Mouse (Mus musculus) hematopoietic multipotent progenitor cell, adult 10-12 weeks (in vitro differentiated cells): ENCODE results near the gene Thoc5. TPM values are rescaled to one million over a fixed set of nuclear protein-coding genes. Genes with fewer than 3 reads are reported as not detected.

ENCODE experiments used
- polyA plus RNA-seq: library from polyadenylated mRNA; stranded (reverse); fragments of >175 nt; gene quantifications from 2 replicates; pipeline ENCODE4 v1.2.3, GENCODE M21; 2012; ENCODE audit warnings: low replicate concordance

Thoc5 gene
- 3.2 and 5.9 TPM in 2 replicates for polyA plus RNA-seq

DNA sequence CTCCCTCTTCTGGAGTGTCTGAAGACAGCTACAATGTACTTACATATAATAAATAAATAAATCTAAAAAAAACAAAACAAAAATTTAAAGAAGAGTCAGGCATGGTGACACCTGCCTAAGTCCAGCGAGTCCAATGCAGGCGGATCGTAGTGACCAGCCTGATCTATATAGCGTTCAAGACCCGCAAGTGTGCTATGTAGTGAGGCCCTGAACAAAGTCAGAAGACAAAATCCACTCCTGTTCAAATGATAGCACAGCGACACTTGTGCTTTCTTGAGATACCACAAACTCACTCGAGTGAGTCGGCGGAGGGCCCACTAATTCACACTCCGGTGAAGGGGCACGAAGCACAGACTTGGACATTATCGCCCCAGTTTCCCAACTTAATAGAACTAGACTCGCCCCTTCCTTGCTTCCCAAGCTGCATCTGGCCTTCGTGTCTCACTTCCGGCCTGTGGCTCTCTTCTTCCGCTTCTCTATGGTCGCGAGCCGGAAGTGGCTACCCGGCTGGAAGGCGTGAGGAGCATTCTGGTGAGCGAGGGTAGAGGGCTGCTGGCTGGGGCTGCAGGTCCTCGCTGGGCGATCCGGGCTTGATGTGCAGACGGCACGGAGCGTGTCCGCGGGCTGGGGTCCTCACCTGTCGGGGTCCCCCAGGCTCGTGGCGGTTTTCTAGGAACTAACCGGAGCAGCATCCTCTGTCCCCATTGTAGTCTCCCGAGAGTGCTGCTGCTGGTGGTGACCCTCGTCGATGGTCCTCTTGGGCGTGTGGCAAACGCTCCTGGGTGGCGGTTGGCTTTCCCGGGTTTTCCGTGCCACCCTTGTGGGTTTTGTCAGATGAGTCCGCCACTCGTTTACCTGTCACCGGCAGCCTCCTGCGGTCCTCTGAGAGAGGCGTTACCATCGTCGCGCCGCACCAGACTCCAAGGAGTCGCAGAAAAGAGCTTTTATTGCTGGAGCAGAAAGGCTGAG is at the start of gene Thoc5:
Gene Thoc5, plus strand, starts transcription at position 473 of the 969 bp plus-strand sequence.

DNA sequence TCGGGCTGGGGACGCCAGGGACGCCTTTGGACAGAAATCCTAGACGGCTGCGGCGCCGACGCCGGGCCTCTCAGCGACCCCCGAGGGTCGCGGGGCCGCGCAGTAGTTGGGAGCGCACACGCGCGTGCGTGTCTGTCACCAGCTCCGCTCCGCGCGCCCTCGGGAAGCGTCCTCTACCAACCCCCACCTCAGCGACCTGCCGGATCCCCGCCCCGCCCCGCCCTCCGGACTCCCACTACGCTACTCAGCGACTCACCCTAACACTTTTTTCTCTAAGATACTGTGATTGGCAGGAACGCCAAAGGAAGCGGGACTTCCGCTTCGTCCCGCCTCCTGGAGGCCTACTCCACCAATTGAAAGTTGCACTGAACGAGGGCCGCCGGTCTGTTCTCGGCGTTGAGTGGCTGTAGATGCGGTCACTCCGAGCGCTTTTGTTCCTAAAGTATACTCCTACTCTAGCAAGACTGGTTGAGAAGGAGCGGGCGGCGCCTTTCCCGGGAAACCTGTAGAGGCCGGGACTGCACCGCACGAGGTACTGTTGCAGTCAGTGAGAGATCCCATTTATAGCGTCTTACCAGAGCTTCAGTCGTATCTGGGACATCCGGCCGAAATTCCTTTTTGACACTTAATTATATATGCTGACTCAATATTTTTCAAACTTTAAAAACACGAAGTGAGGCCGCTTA is 45.7 kb upstream of the Thoc5 start, which contains the start of gene Nf2:
Gene Nf2, minus strand, starts transcription at position 279 of the 686 bp plus-strand sequence.

DNA sequence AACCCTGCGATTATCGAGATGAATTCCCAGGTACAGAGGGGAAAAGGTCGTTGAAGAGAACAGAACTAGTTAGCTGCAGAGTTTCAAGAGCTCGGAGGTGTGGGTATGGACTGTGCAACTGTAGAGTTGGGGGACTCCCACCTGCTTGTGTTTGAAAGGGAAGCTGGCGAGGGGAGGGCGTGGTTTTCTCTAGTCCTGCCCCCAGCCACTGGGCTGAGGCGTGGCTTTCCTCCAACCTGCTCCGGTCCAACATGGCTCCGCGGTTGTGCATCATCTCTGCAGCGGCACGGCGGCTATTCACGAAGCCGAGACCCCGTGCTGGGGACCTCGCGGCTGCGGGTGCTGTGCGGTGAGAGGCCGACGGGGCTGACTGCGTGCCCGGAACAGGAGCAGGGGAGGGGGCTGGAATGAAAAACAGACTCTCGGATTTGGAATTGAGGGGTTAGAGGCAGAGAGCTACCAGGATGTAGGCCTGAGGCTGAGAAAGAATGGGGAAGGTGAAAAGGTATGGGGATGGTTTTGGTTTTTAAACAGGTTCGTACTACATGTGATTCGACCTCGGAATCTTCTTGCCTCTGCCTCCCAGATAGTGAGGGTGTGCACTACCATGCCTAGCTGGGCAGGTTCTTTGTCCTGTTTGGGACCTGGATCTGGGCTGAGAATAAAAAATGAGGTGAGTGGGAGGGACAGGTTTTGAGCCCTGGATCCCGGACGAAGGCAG is 21.2 kb upstream of the Thoc5 start, which contains the start of gene Nipsnap1:
Gene Nipsnap1, plus strand, starts transcription at position 197 of the 721 bp plus-strand sequence.

DNA sequence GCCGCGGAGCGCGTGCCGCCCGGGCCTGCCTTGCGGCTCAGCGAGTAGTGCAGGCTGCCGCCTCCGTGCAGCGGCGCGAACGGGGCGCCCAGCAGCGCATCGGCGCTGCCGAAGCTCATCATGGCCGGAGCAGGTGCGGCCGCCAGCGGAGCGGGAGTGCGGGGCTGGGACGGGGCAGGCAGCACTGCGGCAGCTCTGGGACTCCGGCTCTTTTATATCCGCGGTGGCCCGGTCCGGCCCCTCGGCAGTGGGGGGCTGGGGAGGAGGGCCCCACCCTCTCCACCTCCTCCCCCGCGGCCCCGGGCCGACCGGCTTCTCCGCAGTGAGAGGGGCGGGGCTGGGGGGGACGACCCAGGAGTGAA is 52.7 kb downstream of the Thoc5 start, which contains the start of gene Nefh:
Gene Nefh, minus strand, starts transcription at position 252 of the 362 bp plus-strand sequence.

Other genes with a start within 250 kb of the Thoc5 start
- gene Uqcr10, start 191.0 kb upstream of the Thoc5 start, polyA plus RNA-seq, result 25.2 and 35.2 TPM in 2 replicates
- gene Zmat5, start 190.6 kb upstream of the Thoc5 start, polyA plus RNA-seq, result 70.2 and 135 TPM in 2 replicates
- gene Cabp7, start 148.5 kb upstream of the Thoc5 start, polyA plus RNA-seq, result 0.10 TPM in 1 of 2 replicates, not detected in the other
- 32.0 and 79.3 TPM in 2 replicates for gene Nf2, start 45.8 kb upstream of the Thoc5 start, polyA plus RNA-seq
- gene Nipsnap1, start 21.4 kb upstream of the Thoc5 start, polyA plus RNA-seq, result 5.7 and 19.6 TPM in 2 replicates
- 1.3 and 1.5 TPM in 2 replicates for gene Nefh, start 52.7 kb downstream of the Thoc5 start, polyA plus RNA-seq
- gene Ap1b1, start 91.5 kb downstream of the Thoc5 start, polyA plus RNA-seq, result 26.9 and 62.0 TPM in 2 replicates
- gene Rasl10a, start 162.8 kb downstream of the Thoc5 start, polyA plus RNA-seq, result 0.39 and 0.66 TPM in 2 replicates
- 13.4 and 30.5 TPM in 2 replicates for gene Gas2l1, start 170.0 kb downstream of the Thoc5 start, polyA plus RNA-seq
- 14.5 and 15.6 TPM in 2 replicates for gene Rhbdd3, start 203.6 kb downstream of the Thoc5 start, polyA plus RNA-seq
- gene Ewsr1, start 203.9 kb downstream of the Thoc5 start, polyA plus RNA-seq, result 564 and 719 TPM in 2 replicates